Mouse (Mus musculus) embryo, embryonic 9.5 days (tissue): Measurements from ENCODE around the gene Tjp1.

Source experiments
- DNase-seq: peaks from one replicate; pipeline ENCODE4 v3.0.0-alpha.2; 2017; ENCODE audit errors: extremely low spot score

Gene Tjp1

GRCm38 (mm10) chr7:65357538-65357937 lies 170.0 kb downstream of the Tjp1 start:
- no peak for DNase-seq

GRCm38 (mm10) chr7:65356204-65356603 lies 171.4 kb downstream of the Tjp1 start:
- DNase-seq = no peak

- no peak for DNase-seq
Observed at GRCm38 (mm10) chr7:65354908-65355307, 172.7 kb downstream of the Tjp1 start.

- no peak for DNase-seq
Observed at GRCm38 (mm10) chr7:65350348-65351079, 177.1 kb downstream of the Tjp1 start.

GRCm38 (mm10) chr7:65348540-65348939 lies 179.0 kb downstream of the Tjp1 start:
- no peak for DNase-seq

GRCm38 (mm10) chr7:65345314-65345713 lies 182.3 kb downstream of the Tjp1 start:
- no peak for DNase-seq

- DNase-seq = no peak
Observed at GRCm38 (mm10) chr7:65337581-65338270, 189.9 kb downstream of the Tjp1 start.

GRCm38 (mm10) chr7:65333081-65333760 lies 194.4 kb downstream of the Tjp1 start:
- no peak for DNase-seq

GRCm38 (mm10) chr7:65319047-65319725 lies 208.4 kb downstream of the Tjp1 start:
- peak; percentile 62 for DNase-seq

GRCm38 (mm10) chr7:65317418-65317817 lies 210.2 kb downstream of the Tjp1 start:
- DNase-seq = peak; percentile 44

GRCm38 (mm10) chr7:65315182-65315581 lies 212.4 kb downstream of the Tjp1 start:
- no peak for DNase-seq

GRCm38 (mm10) chr7:65296675-65297589 lies 230.6 kb downstream of the Tjp1 start:
- DNase-seq = no peak

- DNase-seq = no peak
Observed at GRCm38 (mm10) chr7:65282886-65283285, 244.7 kb downstream of the Tjp1 start.

- no peak for DNase-seq
Observed at GRCm38 (mm10) chr7:65281960-65282359, 245.6 kb downstream of the Tjp1 start.

- DNase-seq = peak; percentile 8
Observed at GRCm38 (mm10) chr7:65280944-65281912, 246.4 kb downstream of the Tjp1 start.

- no peak for DNase-seq
Observed at GRCm38 (mm10) chr7:65279277-65279676, 248.3 kb downstream of the Tjp1 start.

- no peak for DNase-seq
Observed at GRCm38 (mm10) chr7:65275761-65276160, 251.8 kb downstream of the Tjp1 start.

- DNase-seq = no peak
Observed at GRCm38 (mm10) chr7:65274216-65274615, 253.4 kb downstream of the Tjp1 start.

GRCm38 (mm10) chr7:65249656-65250055 lies 277.9 kb downstream of the Tjp1 start:
- DNase-seq = no peak
